Mouse (Mus musculus): ENCODE results near the gene Ehd1. TPM values are rescaled to one million over a fixed set of nuclear protein-coding genes. Genes with fewer than 3 reads are reported as not detected.

The Ehd1 gene
- polyA plus RNA-seq, 1 experiment from 2014 or later, result 81.8 TPM

GRCm38 (mm10) chr19:6313796-6314195, 37.3 kb downstream of the Ehd1 start:
- Histone ChIP-seq H3K4me3 (no peak overlapping the region), H3K4me1 (peaks cover 3% of the 10 kb centered on the region), H3K36me3 (replicated peaks) (peaks cover 80% of the 10 kb centered on the region), H3K9me3 (no peaks in the 10 kb centered on the region), H3K27me3 (replicated peaks; ENCODE audit: low read depth, poor library complexity, severe bottlenecking) (no peaks in the 10 kb centered on the region), H3K27ac (replicated peaks) (no peak overlapping the region)
- WGBS, result 92% methylated on average over 8 of the region's 8 CpGs
- DNase-seq (ENCODE audit: low spot score), result no peak

- no peaks in the 10 kb centered on the region for H3K4me1 ChIP-seq
- peaks cover 85% of the 10 kb centered on the region for H3K36me3 ChIP-seq (replicated peaks)
- DNase-seq (ENCODE audit: low spot score), result no peak
- 85% methylated on average over 8 of the region's 8 CpGs for WGBS
- H3K4me3 ChIP-seq, result peak overlapping the region; percentile 6; the same call in 1 of the 2 replicates
- no peaks in the 10 kb centered on the region for H3K9me3 ChIP-seq
- no peak overlapping the region for H3K27ac ChIP-seq (replicated peaks)
- no peaks in the 10 kb centered on the region for H3K27me3 ChIP-seq (replicated peaks; ENCODE audit: low read depth, poor library complexity, severe bottlenecking)
Measured at GRCm38 (mm10) chr19:6314513-6314912, 38.0 kb downstream of the Ehd1 start.

DNA sequence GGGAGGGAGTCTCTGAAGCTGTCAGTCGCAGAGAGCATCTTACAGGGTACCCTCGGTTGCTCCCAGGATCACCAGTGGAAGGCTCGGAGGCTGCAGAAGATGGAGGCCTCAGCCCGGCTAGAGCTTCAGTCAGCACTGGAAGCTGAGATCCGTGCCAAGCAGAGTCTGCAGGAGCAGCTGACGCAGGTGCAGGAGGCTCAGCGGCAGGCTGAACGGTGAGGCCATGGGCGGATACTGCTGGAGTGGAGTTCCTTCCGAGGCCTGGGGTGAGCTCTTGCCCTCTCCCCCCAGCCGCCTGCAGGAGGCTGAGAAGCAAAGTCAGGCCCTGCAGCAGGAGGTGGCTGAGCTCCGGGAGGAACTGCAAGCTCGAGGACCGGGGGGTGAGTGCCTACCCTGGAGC, 39.0 kb downstream of the Ehd1 start:
- 76% methylated on average over 14 of the region's 14 CpGs for WGBS
- no peaks in the 10 kb centered on the region for H3K9me3 ChIP-seq
- no peaks in the 10 kb centered on the region for H3K27me3 ChIP-seq (replicated peaks; ENCODE audit: low read depth, poor library complexity, severe bottlenecking)
- no peak overlapping the region for H3K4me3 ChIP-seq
- H3K36me3 ChIP-seq (replicated peaks), result peaks cover 87% of the 10 kb centered on the region
- H3K4me1 ChIP-seq, result no peaks in the 10 kb centered on the region; the same call in 1 of the 2 replicates
- DNase-seq (ENCODE audit: low spot score), result no peak
- no peak overlapping the region for H3K27ac ChIP-seq (replicated peaks)

DNA sequence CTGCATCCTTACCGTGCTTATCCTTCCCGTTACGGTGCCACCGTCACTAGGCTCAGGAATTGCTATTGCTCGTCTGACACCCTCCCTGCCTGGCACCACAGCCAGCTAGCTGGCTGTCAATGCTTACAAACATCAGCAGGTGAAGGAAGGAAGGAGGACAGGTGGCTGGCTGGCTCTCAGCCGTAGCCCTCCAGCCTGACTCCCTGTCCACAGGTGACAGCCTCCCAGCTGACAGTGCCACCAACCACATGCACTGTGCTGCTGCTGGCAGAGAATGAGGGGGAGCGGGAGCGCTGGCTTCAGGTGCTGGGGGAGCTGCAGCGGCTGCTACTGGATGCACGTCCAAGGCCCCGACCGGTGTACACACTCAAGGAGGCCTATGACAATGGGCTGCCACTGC, 41.6 kb downstream of the Ehd1 start:
- H3K27ac ChIP-seq (replicated peaks), result no peak overlapping the region
- no peak overlapping the region for H3K4me3 ChIP-seq
- WGBS, result 93% methylated on average over 12 of the region's 12 CpGs
- H3K36me3 ChIP-seq (replicated peaks), result peaks cover 85% of the 10 kb centered on the region
- no peaks in the 10 kb centered on the region for H3K27me3 ChIP-seq (replicated peaks; ENCODE audit: low read depth, poor library complexity, severe bottlenecking)
- no peak for DNase-seq (ENCODE audit: low spot score)
- H3K4me1 ChIP-seq, result no peaks in the 10 kb centered on the region; the same call in 1 of the 2 replicates
- no peaks in the 10 kb centered on the region for H3K9me3 ChIP-seq

GRCm38 (mm10) chr19:6321358-6321757, 44.8 kb downstream of the Ehd1 start:
- 89% methylated on average over 8 of the region's 8 CpGs for WGBS
- H3K27me3 ChIP-seq (replicated peaks; ENCODE audit: low read depth, poor library complexity, severe bottlenecking), result no peaks in the 10 kb centered on the region
- H3K9me3 ChIP-seq, result no peaks in the 10 kb centered on the region
- H3K27ac ChIP-seq (replicated peaks), result no peak overlapping the region
- no peaks in the 10 kb centered on the region; the same call in 1 of the 2 replicates for H3K4me1 ChIP-seq
- H3K4me3 ChIP-seq, result no peak overlapping the region
- no peak for DNase-seq (ENCODE audit: low spot score)
- peaks cover 60% of the 10 kb centered on the region for H3K36me3 ChIP-seq (replicated peaks)

DNA sequence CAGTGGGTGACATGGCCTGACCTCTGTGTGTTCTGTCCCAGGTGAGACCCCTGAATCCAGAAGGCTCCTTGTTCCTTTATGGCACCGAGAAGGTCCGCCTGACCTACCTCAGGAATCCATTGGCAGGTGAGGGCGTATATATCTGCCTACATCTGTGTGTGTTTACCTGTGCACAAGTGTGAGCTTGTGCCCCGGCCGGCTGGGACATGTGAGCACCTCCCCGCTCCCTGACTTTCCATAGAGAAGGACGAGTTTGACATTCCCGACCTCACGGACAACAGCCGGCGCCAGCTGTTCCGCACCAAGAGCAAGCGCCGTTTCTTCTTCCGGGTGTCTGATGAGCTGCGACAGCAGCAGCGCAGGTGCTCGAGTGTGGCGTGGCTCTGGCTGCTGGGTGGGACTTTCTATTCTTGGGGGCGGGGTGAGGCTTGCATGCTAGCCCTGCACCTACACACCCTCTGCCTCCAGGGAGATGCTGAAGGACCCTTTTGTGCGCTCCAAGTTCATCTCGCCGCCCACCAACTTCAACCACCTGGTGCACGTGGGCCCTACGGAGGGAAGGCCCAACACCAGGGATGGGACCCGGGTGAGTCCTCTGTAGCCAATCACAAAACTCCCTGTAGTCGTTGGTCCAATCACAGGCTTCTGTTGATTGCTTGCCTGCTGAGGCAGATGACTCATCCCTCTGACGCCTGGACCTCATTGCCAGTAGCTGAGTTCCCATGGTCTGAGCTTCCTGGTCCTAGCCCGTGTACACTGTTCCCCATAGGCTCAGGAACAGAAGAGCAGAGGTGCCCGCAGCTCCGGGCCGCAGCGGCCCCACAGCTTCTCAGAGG, 45.5 kb downstream of the Ehd1 start:
- WGBS, result 89% methylated on average over 33 of the region's 33 CpGs
- Histone ChIP-seq H3K4me3 (no peak overlapping the region), H3K36me3 (replicated peaks) (peaks cover 54% of the 10 kb centered on the region), H3K4me1 (no peaks in the 10 kb centered on the region; the same call in 1 of the 2 replicates), H3K9me3 (no peaks in the 10 kb centered on the region), H3K27me3 (replicated peaks; ENCODE audit: low read depth, poor library complexity, severe bottlenecking) (no peaks in the 10 kb centered on the region), H3K27ac (replicated peaks) (no peak overlapping the region)
- DNase-seq (ENCODE audit: low spot score), result no peak

- no peaks in the 10 kb centered on the region; the same call in 1 of the 2 replicates for H3K4me1 ChIP-seq
- H3K27ac ChIP-seq (replicated peaks), result peak overlapping the region; percentile 30; the same call in 1 of the 2 replicates
- 83% methylated on average over 9 of the region's 9 CpGs for WGBS
- H3K36me3 ChIP-seq (replicated peaks), result peaks cover 32% of the 10 kb centered on the region
- H3K4me3 ChIP-seq, result no peak overlapping the region
- H3K27me3 ChIP-seq (replicated peaks; ENCODE audit: low read depth, poor library complexity, severe bottlenecking), result no peaks in the 10 kb centered on the region
- no peak for DNase-seq (ENCODE audit: low spot score)
- no peaks in the 10 kb centered on the region for H3K9me3 ChIP-seq
Measured at GRCm38 (mm10) chr19:6324751-6325150, 48.2 kb downstream of the Ehd1 start.

DNA sequence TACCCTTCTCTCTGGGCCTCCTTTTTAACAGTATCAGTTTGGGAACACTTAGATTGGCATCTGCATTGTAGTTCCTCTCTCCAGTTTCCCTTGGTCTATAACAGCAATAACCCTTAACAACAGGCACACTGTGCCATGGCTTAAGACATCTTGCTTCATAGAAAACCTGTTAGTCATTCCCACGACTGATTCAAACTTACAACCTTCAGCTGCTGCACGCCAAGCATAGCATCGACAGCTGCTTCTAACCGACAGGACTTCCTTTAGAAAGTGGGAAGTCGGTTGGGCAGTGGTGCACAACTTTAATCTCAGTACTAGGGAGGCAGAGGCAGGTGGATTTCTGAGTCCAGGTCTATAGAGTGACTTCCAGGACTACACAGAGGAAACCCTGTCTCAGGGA, 54.7 kb downstream of the Ehd1 start:
- 69% methylated on average over 5 of the region's 5 CpGs for WGBS
- H3K27ac ChIP-seq (replicated peaks), result no peak overlapping the region
- no peak overlapping the region for H3K4me3 ChIP-seq
- H3K36me3 ChIP-seq (replicated peaks), result no peaks in the 10 kb centered on the region
- H3K27me3 ChIP-seq (replicated peaks; ENCODE audit: low read depth, poor library complexity, severe bottlenecking), result no peaks in the 10 kb centered on the region
- DNase-seq (ENCODE audit: low spot score), result no peak
- H3K4me1 ChIP-seq, result peaks cover 23% of the 10 kb centered on the region
- H3K9me3 ChIP-seq, result no peaks in the 10 kb centered on the region

DNA sequence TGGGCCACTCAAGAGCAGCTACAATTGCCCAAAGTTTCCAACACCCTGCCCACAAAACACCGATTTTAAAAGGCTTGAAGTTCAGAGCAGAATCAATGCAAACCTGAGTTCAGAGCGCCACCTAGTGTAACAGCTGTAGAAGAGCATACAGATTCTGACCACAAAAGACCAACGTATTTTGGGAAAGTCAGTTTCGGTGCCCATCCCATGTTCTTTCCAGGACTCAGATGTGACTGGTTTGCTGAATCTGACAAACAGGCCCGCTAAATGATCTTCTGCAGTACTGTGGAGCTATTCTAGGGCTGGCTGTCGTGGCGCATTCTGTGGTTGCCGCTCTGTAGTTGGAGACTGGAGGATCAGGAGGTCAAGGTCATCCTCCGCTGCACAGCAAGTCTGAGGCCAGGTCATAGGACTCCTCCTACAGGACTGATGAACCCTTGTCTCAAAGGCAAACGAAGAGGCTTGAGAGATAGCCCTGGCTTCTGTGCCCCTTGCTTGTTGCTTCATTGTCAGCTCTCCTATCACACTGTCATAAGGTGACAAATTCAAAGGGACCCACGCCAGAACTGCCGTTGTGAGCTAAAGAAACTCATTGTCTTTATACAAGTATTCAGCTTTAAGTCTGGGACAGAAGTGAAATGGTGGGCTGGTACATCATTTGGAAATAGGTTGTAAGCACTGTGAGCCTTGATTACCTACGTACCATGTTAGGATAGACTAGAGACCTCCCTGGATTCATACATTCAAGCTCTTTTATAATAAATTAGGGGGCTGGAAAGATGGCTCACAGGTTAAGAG, 55.4 kb downstream of the Ehd1 start:
- peaks cover 31% of the 10 kb centered on the region for H3K4me1 ChIP-seq
- DNase-seq (ENCODE audit: low spot score), result peak; percentile 67
- WGBS, result 26% methylated on average over 13 of the region's 13 CpGs
- H3K27ac ChIP-seq (replicated peaks), result peak overlapping the region; percentile 73; the same call in 1 of the 2 replicates
- no peaks in the 10 kb centered on the region for H3K9me3 ChIP-seq
- peaks cover 5% of the 10 kb centered on the region for H3K36me3 ChIP-seq (replicated peaks)
- peak overlapping the region; percentile 40 for H3K4me3 ChIP-seq
- H3K27me3 ChIP-seq (replicated peaks; ENCODE audit: low read depth, poor library complexity, severe bottlenecking), result no peaks in the 10 kb centered on the region

DNA sequence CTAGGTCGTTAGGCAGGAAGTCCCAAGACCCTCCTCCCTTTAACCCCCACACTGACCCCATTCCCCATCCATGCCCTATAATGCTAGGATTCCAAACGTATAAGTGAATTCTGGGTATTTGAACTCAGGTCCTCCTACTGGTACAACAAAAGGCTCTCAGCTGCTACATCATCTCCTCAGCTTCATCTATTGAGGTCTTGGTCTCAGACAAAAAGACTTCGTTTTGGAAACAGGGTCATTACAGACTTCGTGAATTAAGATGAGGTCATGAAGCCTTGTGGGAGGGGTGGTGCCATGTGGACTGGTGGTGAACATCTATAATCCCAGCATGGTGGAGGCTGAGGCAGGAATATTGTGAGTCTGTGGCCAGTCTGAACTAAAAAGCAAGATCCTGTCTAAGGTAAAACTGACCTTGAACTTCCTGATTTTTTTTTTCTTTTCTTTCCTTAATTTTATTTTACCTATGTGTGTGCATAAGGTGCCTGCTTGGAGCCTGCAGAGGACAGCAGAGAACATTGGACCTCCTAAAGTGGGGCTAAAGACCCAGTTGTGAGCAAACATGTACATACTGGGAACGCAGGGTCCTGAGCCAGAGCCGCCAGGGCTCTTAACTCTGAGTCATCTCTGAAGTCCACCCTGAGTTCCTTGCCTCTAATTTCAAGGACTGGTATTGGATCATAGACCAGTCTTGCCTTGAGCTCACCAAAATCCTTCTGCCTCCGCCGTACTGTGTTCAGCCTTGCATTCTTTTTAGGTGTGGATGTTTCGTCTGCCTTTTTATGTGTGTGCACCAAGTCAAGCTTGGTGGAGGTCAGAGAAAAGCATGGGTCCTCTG, 57.5 kb downstream of the Ehd1 start:
- Histone ChIP-seq H3K4me1 (peaks cover 39% of the 10 kb centered on the region), H3K36me3 (replicated peaks) (peaks cover 26% of the 10 kb centered on the region), H3K9me3 (no peaks in the 10 kb centered on the region), H3K27ac (replicated peaks) (peak overlapping the region; percentile 89), H3K4me3 (peak overlapping the region; percentile 88), H3K27me3 (replicated peaks; ENCODE audit: low read depth, poor library complexity, severe bottlenecking) (no peaks in the 10 kb centered on the region)
- no peak for DNase-seq (ENCODE audit: low spot score)
- WGBS, result 69% methylated on average over 9 of the region's 9 CpGs

GRCm38 (mm10) chr19:6334673-6335457, 58.3 kb downstream of the Ehd1 start, which contains the start of gene Men1:
Gene Men1, plus strand, starts transcription at chr19:6334979.
- Histone ChIP-seq H3K9me3 (no peaks in the 10 kb centered on the region), H3K4me3 (peak within 1 kb of the TSS; percentile 88), H3K4me1 (peaks cover 45% of the 10 kb centered on the region), H3K27ac (replicated peaks) (peak within 1 kb of the TSS; percentile 89), H3K27me3 (replicated peaks; ENCODE audit: low read depth, poor library complexity, severe bottlenecking) (no peaks in the 10 kb centered on the region), H3K36me3 (replicated peaks) (peaks cover 35% of the 10 kb centered on the region)
- DNase-seq (ENCODE audit: low spot score), result peak; percentile 96
- WGBS, result under 1% methylated on average over 43 of the region's 43 CpGs
